Mouse (Mus musculus) limb, embryonic 14.5 days (tissue): Measurements from ENCODE around the gene Dusp5. TPM values are rescaled to one million over a fixed set of nuclear protein-coding genes. Genes with fewer than 3 reads are reported as not detected.

Source experiments
- ATAC-seq: fragments of 200-750 bp; cut with Nextera tagmentation; 2 replicates; pipeline ENCODE4 v1.8.0; 2017; ENCODE audit warnings: low read depth, moderate number of reproducible peaks, moderate TSS enrichment; ENCODE audit not compliant: low FRiP score
- DNase-seq: peaks from one replicate; pipeline ENCODE4 v3.0.0-alpha.2; 2015; ENCODE audit warnings: low spot score
- H3K27ac ChIP-seq: fragments of 300-500 bp; sonication (generic); replicated peaks from 2 replicates; pipeline ENCODE4 v1.5.1; 2014; ENCODE audit warnings: low read depth, mild to moderate bottlenecking, low read length, moderate library complexity, mixed read lengths
- H3K27me3 ChIP-seq: fragments of 300-500 bp; sonication (generic); 2 replicates; pipeline ENCODE4 v1.6.1; 2014; ENCODE audit warnings: low read length, mixed read lengths; ENCODE audit not compliant: control insufficient read depth, insufficient read depth
- H3K36me3 ChIP-seq: fragments of 300-500 bp; sonication (generic); 2 replicates; pipeline ENCODE4 v1.6.1; 2014; ENCODE audit warnings: mild to moderate bottlenecking, low read length, moderate library complexity, mixed read lengths; ENCODE audit not compliant: control insufficient read depth, insufficient read depth
- H3K4me1 ChIP-seq: fragments of 300-500 bp; sonication (generic); 2 replicates; pipeline ENCODE4 v1.6.1; 2014; ENCODE audit warnings: antibody characterized with exemption, low read length, mixed read lengths; ENCODE audit not compliant: control insufficient read depth, insufficient read depth
- H3K4me2 ChIP-seq: fragments of 300-500 bp; sonication (generic); replicated peaks from 2 replicates; pipeline ENCODE4 v1.6.1; 2014; ENCODE audit warnings: low read depth, mild to moderate bottlenecking, low read length, moderate library complexity; ENCODE audit not compliant: severe bottlenecking
- H3K4me3 ChIP-seq: fragments of 300-500 bp; sonication (generic); replicated peaks from 2 replicates; pipeline ENCODE4 v1.5.1; 2014; ENCODE audit warnings: low read length
- H3K9ac ChIP-seq: fragments of 300-500 bp; sonication (generic); 2 replicates; pipeline ENCODE4 v1.6.1; 2014; ENCODE audit warnings: mild to moderate bottlenecking, low read depth, low read length, moderate library complexity; ENCODE audit not compliant: severe bottlenecking
- H3K9me3 ChIP-seq: fragments of 300-500 bp; sonication (generic); 2 replicates; pipeline ENCODE4 v1.6.1; 2016; ENCODE audit warnings: low read length; ENCODE audit not compliant: control insufficient read depth
- POLR2A ChIP-seq: fragments of 200-500 bp; IDR thresholded peaks from 2 replicates; pipeline ENCODE4 v1.8.0; 2012; ENCODE audit warnings: inconsistent platforms, mild to moderate bottlenecking, moderate library complexity, borderline replicate concordance; ENCODE audit not compliant: insufficient read depth, insufficient read length; ENCODE audit errors: extremely low read depth
- WGBS: fragments of 180-500 bp; shearing (Covaris S2); extraction: QIAGEN DNeasy Blood & Tissue Kit; methylation state at CpG from one replicate; pipeline ENCODE4 v1.1.7; 2014; 5-methylcytosine and 5-hydroxymethylcytosine counted together
- polyA plus RNA-seq, 2 experiments: library from polyadenylated mRNA; depleted of rRNA in 1 of 2; stranded (reverse) in 1 of 2; unstranded in 1 of 2; fragments of >200 nt; fragmentation: Nextera tagmentation in 1 of 2; extraction: Ambion mirVana in 1 of 2; gene quantifications; 2 replicates each; pipeline versions ENCODE4 v1.2.1 to v1.2.3; 2012 to 2014

Gene Dusp5
- polyA plus RNA-seq, 2 experiments, result 1.9 to 2.2 TPM

- ATAC-seq (no peak), DNase-seq (no peak)
- H3K4me1 ChIP-seq, result no peaks in the 10 kb centered on the region
- no peaks in the 10 kb centered on the region for H3K9me3 ChIP-seq
- H3K9ac ChIP-seq, result no peak overlapping the region
- no peak overlapping the region for H3K27ac ChIP-seq
- no peaks in the 10 kb centered on the region for H3K27me3 ChIP-seq
- no peak overlapping the region for H3K4me3 ChIP-seq
- TF ChIP-seq POLR2A, result no peak
- no peak overlapping the region for H3K4me2 ChIP-seq
- 31% methylated on average over 13 of the region's 13 CpGs for WGBS
- H3K36me3 ChIP-seq, result no peaks in the 10 kb centered on the region
Observed at GRCm38 (mm10) chr19:53511244-53511934, 17.5 kb upstream of the Dusp5 start.

- WGBS, result 30% methylated on average over 18 of the region's 18 CpGs
- no peak overlapping the region for H3K4me2 ChIP-seq
- no peaks in the 10 kb centered on the region for H3K36me3 ChIP-seq
- no peak overlapping the region for H3K27ac ChIP-seq
- ATAC-seq, result no peak
- no peak for DNase-seq
- H3K4me1 ChIP-seq, result peaks cover 6% of the 10 kb centered on the region; the same call in 1 of the 2 replicates
- H3K4me3 ChIP-seq, result no peak overlapping the region
- no peaks in the 10 kb centered on the region; the same call in 1 of the 2 replicates for H3K27me3 ChIP-seq
- H3K9ac ChIP-seq, result no peak overlapping the region
- TF ChIP-seq POLR2A, result no peak
- no peaks in the 10 kb centered on the region for H3K9me3 ChIP-seq
Observed at GRCm38 (mm10) chr19:53517370-53518096, 11.4 kb upstream of the Dusp5 start.

- H3K9ac ChIP-seq, result no peak overlapping the region
- H3K36me3 ChIP-seq, result no peaks in the 10 kb centered on the region
- TF ChIP-seq POLR2A, result no peak
- no peak overlapping the region for H3K27ac ChIP-seq
- no peak overlapping the region for H3K4me3 ChIP-seq
- H3K4me2 ChIP-seq, result no peak overlapping the region
- H3K4me1 ChIP-seq, result peaks cover 6% of the 10 kb centered on the region; the same call in 1 of the 2 replicates
- no peak for ATAC-seq
- H3K27me3 ChIP-seq, result no peaks in the 10 kb centered on the region; the same call in 1 of the 2 replicates
- WGBS, result 82% methylated on average over 8 of the region's 8 CpGs
- no peaks in the 10 kb centered on the region for H3K9me3 ChIP-seq
- DNase-seq, result no peak
Observed at GRCm38 (mm10) chr19:53519549-53519948, 9.4 kb upstream of the Dusp5 start.

DNA sequence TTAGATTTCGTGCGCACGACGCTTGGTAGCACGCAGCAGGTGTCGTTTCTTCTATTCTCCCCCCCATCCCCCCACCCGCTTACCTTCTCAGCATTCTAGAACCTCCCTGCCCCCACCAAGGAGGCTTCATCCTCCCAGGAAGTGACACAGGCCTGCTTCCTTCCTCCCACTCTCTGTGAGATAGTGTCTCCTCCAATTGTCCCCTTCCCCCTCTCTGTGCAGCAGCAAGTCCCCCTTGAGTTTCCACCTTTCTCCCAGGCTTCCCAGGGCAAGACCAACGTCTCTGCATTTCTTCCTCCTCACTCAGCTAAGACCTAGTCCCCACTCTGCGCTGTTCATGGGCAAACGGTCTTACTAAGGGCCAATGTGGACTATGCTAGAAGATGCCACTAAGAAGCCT, 8.9 kb upstream of the Dusp5 start:
- ATAC-seq, result no peak
- H3K9ac ChIP-seq, result no peak overlapping the region
- H3K27ac ChIP-seq, result no peak overlapping the region
- H3K4me3 ChIP-seq, result no peak overlapping the region
- H3K27me3 ChIP-seq, result no peaks in the 10 kb centered on the region; the same call in 1 of the 2 replicates
- DNase-seq, result no peak
- TF ChIP-seq POLR2A, result no peak
- 85% methylated on average over 10 of the region's 10 CpGs for WGBS
- no peak overlapping the region for H3K4me2 ChIP-seq
- H3K4me1 ChIP-seq, result peaks cover 6% of the 10 kb centered on the region; the same call in 1 of the 2 replicates
- no peaks in the 10 kb centered on the region for H3K9me3 ChIP-seq
- H3K36me3 ChIP-seq, result no peaks in the 10 kb centered on the region

DNA sequence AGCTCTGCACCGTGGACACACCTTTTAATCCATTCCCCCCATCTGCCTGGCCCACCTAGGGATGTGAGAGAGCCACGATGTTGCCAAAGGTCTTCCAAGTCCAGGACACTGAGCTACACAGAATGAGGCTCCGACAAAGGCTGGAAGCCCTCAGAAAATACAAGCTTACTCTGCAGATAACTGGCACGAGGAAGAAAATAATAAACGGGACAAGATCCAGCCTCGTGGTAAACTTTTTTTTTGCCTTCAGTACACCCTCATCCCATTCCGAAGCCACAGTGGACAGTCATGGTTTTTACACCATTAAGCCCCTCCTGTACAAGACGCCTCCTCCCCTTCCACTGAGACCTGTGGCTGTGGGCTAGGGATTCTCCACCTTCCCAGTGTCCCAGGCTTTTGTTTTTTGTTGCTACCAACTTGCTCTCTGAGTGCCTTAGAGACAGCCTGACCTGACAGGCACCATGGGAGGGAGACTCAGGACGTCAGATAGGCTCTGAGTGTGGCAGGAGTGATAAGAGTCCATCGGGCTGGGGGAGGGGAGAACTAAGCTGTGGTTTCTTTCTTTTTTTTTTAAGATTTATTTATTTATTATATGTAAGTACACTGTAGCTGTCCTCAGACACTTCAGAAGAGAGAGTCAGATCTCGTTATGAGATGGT, 7.6 kb upstream of the Dusp5 start:
- peaks cover 6% of the 10 kb centered on the region; the same call in 1 of the 2 replicates for H3K4me1 ChIP-seq
- no peak overlapping the region for H3K27ac ChIP-seq
- no peak for ATAC-seq
- no peaks in the 10 kb centered on the region for H3K9me3 ChIP-seq
- H3K27me3 ChIP-seq, result no peaks in the 10 kb centered on the region; the same call in 1 of the 2 replicates
- H3K9ac ChIP-seq, result no peak overlapping the region
- H3K4me2 ChIP-seq, result no peak overlapping the region
- no peak for TF ChIP-seq POLR2A
- no peaks in the 10 kb centered on the region for H3K36me3 ChIP-seq
- WGBS, result 49% methylated on average over 11 of the region's 11 CpGs
- no peak for DNase-seq
- H3K4me3 ChIP-seq, result no peak overlapping the region
